Comparison of ENCODE assay signal across 29 mouse cellular contexts in genomic region chr1:187294522-187294921, GRCm38 (mm10).
A peak's percentile ranks its signal among the peaks of the same experiment; 100 is the strongest.
DNase-seq lines count a peak whose midpoint lies in the region; ATAC-seq and TF ChIP-seq lines count a peak whose summit lies in the region.
"Had no signal": no experiment of that assay in that cellular context is flagged by ENCODE, and none has a peak within 500 bp of the region (broad histone marks: within the 10 kb centered on the region; RNA-seq: fewer than 3 reads in every experiment).

No protein-coding gene starts in this region.

- DNase-seq in lung, postnatal 0 days (ENCODE audit: low spot score) = peak; percentile 46
- DNase-seq in lung, adult 2 months = no peak
- DNase-seq in stomach, postnatal 0 days (ENCODE audit: low spot score) = peak; percentile 27
- no peak for DNase-seq in kidney, adult 11 months
- no peak for DNase-seq in cerebellum, postnatal 14 days
- DNase-seq: adrenal gland, adult 8-10 months; adrenal gland, postnatal 25 days; B cell, adult 2 months; cerebellum, adult 11-12 months; cerebellum, adult 8-10 months; cerebellum, postnatal 10 days; forebrain, postnatal 0 days; gastrocnemius, adult 2 months; gastrocnemius, postnatal 14 days; heart, adult 18-20 months; heart, postnatal 10 days; heart, postnatal 4 days had no signal

- no peak overlapping the region for H3K9ac ChIP-seq in lung, postnatal 0 days (replicated peaks; ENCODE audit: low read depth)
- H3K9ac ChIP-seq in stomach, postnatal 0 days (ENCODE audit: low read length) = no peak overlapping the region
- H3K9ac ChIP-seq: embryonic facial prominence, embryonic 12.5 days; embryonic facial prominence, embryonic 15.5 days; forebrain, embryonic 13.5 days; forebrain, postnatal 0 days; heart, embryonic 12.5 days; heart, embryonic 15.5 days; hindbrain, embryonic 14.5 days had no signal

- no peaks in the 10 kb centered on the region for H3K79me2 ChIP-seq in C2C12 (ENCODE audit: control insufficient read depth, insufficient read depth)

- TF ChIP-seq POLR2A in lung, adult 2 months (IDR thresholded peaks at IDR 0.05; ENCODE audit: borderline replicate concordance, extremely low read depth, low read depth, low read length) = no peak
- no peak for TF ChIP-seq POLR2A in embryonic fibroblast, embryonic 13.5 days (IDR thresholded peaks at IDR 0.05; ENCODE audit: low read depth, low read length)

- peak; percentile 55 for ATAC-seq in lung, postnatal 0 days
- peak; percentile 69; the same call in 1 of the 2 replicates for ATAC-seq in stomach, postnatal 0 days (ENCODE audit: low FRiP score, low TSS enrichment)
- ATAC-seq: activated CD4-positive, CD25-positive, alpha-beta regulatory T cell, adult 4 months; CD4-positive, CD25-positive, alpha-beta regulatory T cell, adult 4 months; forebrain, embryonic 13.5 days; forebrain, postnatal 0 days had no signal

- no peaks in the 10 kb centered on the region for H3K9me3 ChIP-seq in lung, postnatal 0 days (ENCODE audit: low read length)
- H3K9me3 ChIP-seq in stomach, postnatal 0 days (ENCODE audit: control insufficient read depth, low read length) = no peaks in the 10 kb centered on the region
- H3K9me3 ChIP-seq: embryonic facial prominence, embryonic 12.5 days; embryonic facial prominence, embryonic 15.5 days; forebrain, embryonic 10.5 days; forebrain, embryonic 13.5 days; heart, embryonic 12.5 days; heart, embryonic 15.5 days had no signal

- no peak overlapping the region for H3ac ChIP-seq in C2C12 (ENCODE audit: control insufficient read depth, insufficient read length, low read depth)

- peaks cover 7% of the 10 kb centered on the region; the same call in 1 of the 2 replicates for H3K4me1 ChIP-seq in lung, postnatal 0 days (ENCODE audit: insufficient read depth, low read depth, low read length)
- no peaks in the 10 kb centered on the region for H3K4me1 ChIP-seq in lung, adult 2 months (ENCODE audit: control insufficient read depth, insufficient read depth, low read length)
- H3K4me1 ChIP-seq in embryonic fibroblast, embryonic 13.5 days (ENCODE audit: control insufficient read depth, insufficient read depth, low read length) = peaks cover 13% of the 10 kb centered on the region; the same call in 1 of the 2 replicates
- 0 out of 2 replicates have a peak, but pooled peaks cover 3% of the 10 kb centered on the region for H3K4me1 ChIP-seq in stomach, postnatal 0 days (replicated peaks; ENCODE audit: control insufficient read depth, insufficient read depth)
- H3K4me1 ChIP-seq: embryonic facial prominence, embryonic 12.5 days; embryonic facial prominence, embryonic 15.5 days; forebrain, embryonic 10.5 days; heart, embryonic 15.5 days had no signal

- H3K4me2 ChIP-seq in lung, postnatal 0 days (replicated peaks; ENCODE audit: low read depth, low read length) = no peak overlapping the region
- H3K4me2 ChIP-seq in stomach, postnatal 0 days (replicated peaks; ENCODE audit: low read depth) = no peak overlapping the region
- H3K4me2 ChIP-seq: embryonic facial prominence, embryonic 12.5 days; embryonic facial prominence, embryonic 15.5 days; forebrain, embryonic 13.5 days; heart, embryonic 12.5 days; heart, embryonic 15.5 days; hindbrain, embryonic 14.5 days had no signal

- H3K79me3 ChIP-seq in C2C12 (ENCODE audit: low read depth) = no peaks in the 10 kb centered on the region

- H3K27ac ChIP-seq in lung, postnatal 0 days (ENCODE audit: low read length) = no peak overlapping the region
- peak overlapping the region; percentile 37 for H3K27ac ChIP-seq in embryonic fibroblast, embryonic 13.5 days (ENCODE audit: insufficient read depth, low read length)
- no peak overlapping the region for H3K27ac ChIP-seq in stomach, postnatal 0 days (replicated peaks)
- H3K27ac ChIP-seq: embryonic facial prominence, embryonic 12.5 days; embryonic facial prominence, embryonic 15.5 days; forebrain, embryonic 10.5 days; forebrain, embryonic 13.5 days; gastrocnemius, adult 2 months; heart, embryonic 15.5 days; hindbrain, embryonic 14.5 days had no signal

- no peaks in the 10 kb centered on the region for H3K27me3 ChIP-seq in lung, postnatal 0 days (replicated peaks; ENCODE audit: insufficient read depth, low read length)
- H3K27me3 ChIP-seq in C2C12 (ENCODE audit: control insufficient read depth, insufficient read depth, insufficient read length) = no peaks in the 10 kb centered on the region
- H3K27me3 ChIP-seq in stomach, postnatal 0 days (ENCODE audit: control insufficient read depth, insufficient read depth, low read length) = no peaks in the 10 kb centered on the region
- H3K27me3 ChIP-seq: embryonic facial prominence, embryonic 12.5 days; embryonic facial prominence, embryonic 15.5 days; forebrain, embryonic 13.5 days; heart, embryonic 12.5 days; heart, embryonic 15.5 days had no signal

- 66% methylated on average over 5 of the region's 5 CpGs for WGBS in lung, postnatal 0 days
- 62% methylated on average over 5 of the region's 5 CpGs for WGBS in lung, adult 2 months
- WGBS in stomach, postnatal 0 days = 34% methylated on average over 5 of the region's 5 CpGs

- TF ChIP-seq EP300 in lung, postnatal 0 days (IDR thresholded peaks at IDR 0.05) = no peak
- no peak for TF ChIP-seq EP300 in stomach, postnatal 0 days (optimal IDR thresholded peaks at IDR 0.05)

- H3K36me3 ChIP-seq in lung, postnatal 0 days (ENCODE audit: insufficient read depth, low read length) = no peaks in the 10 kb centered on the region
- no peaks in the 10 kb centered on the region for H3K36me3 ChIP-seq in C2C12 (ENCODE audit: control insufficient read depth, insufficient read depth)
- H3K36me3 ChIP-seq in stomach, postnatal 0 days (ENCODE audit: control insufficient read depth, insufficient read depth, low read length) = no peaks in the 10 kb centered on the region
- H3K36me3 ChIP-seq: embryonic facial prominence, embryonic 12.5 days; embryonic facial prominence, embryonic 15.5 days; forebrain, embryonic 10.5 days; heart, embryonic 12.5 days; heart, embryonic 15.5 days had no signal

- no peak overlapping the region for H3K4me3 ChIP-seq in lung, postnatal 0 days (ENCODE audit: low read depth, low read length)
- H3K4me3 ChIP-seq in lung, adult 2 months (replicated peaks; ENCODE audit: extremely low read depth, low read depth, low read length) = no peak overlapping the region
- H3K4me3 ChIP-seq in C2C12 (ENCODE audit: insufficient read depth, poor library complexity, severe bottlenecking) = no peak overlapping the region
- H3K4me3 ChIP-seq in embryonic fibroblast, embryonic 13.5 days (ENCODE audit: insufficient read depth, low read length) = no peak overlapping the region
- no peak overlapping the region for H3K4me3 ChIP-seq in stomach, postnatal 0 days (ENCODE audit: low read depth, low read length)
- H3K4me3 ChIP-seq: embryonic facial prominence, embryonic 12.5 days; embryonic facial prominence, embryonic 15.5 days; erythroblast, embryonic 14.5 days; forebrain, embryonic 10.5 days; forebrain, embryonic 13.5 days; gastrocnemius, adult 2 months; heart, embryonic 12.5 days; heart, embryonic 15.5 days had no signal

- TF ChIP-seq CTCF in lung, postnatal 0 days (IDR thresholded peaks at IDR 0.05) = no peak
- no peak for TF ChIP-seq CTCF in lung, adult 2 months (IDR thresholded peaks at IDR 0.05; ENCODE audit: insufficient read depth, low read length)
- no peak for TF ChIP-seq CTCF in C2C12 (IDR thresholded peaks at IDR 0.05; ENCODE audit: control insufficient read depth, insufficient read depth, insufficient read length)
- no peak for TF ChIP-seq CTCF in embryonic fibroblast, embryonic 13.5 days (IDR thresholded peaks at IDR 0.05; ENCODE audit: borderline replicate concordance, insufficient read depth, low read length)
- no peak for TF ChIP-seq CTCF in stomach, postnatal 0 days (IDR thresholded peaks at IDR 0.05; ENCODE audit: low read depth)

TF ChIP-seq in C2C12, 6 proteins besides CTCF, POLR2A, EP300 and RAD21:
- no peak for TF ChIP-seq CEBPB (IDR thresholded peaks at IDR 0.05; ENCODE audit: low read depth)
- peak; percentile 13 for TF ChIP-seq MYOD1 (IDR thresholded peaks at IDR 0.05; ENCODE audit: control insufficient read depth, insufficient read length, low read depth)
- peak; percentile 19 for TF ChIP-seq FOSL1 (IDR thresholded peaks at IDR 0.05; ENCODE audit: insufficient read depth, low read length, poor library complexity, severe bottlenecking)
- TF ChIP-seq MYOG (IDR thresholded peaks at IDR 0.05; ENCODE audit: control insufficient read depth, extremely low read depth, insufficient read length) = no peak

Comparison
In these comparisons a context has a peak if more than half of its experiments do, and no peak if none do; other contexts are left out.
1. DNase-seq: peak in lung, postnatal 0 days (single experiment) and stomach, postnatal 0 days (single experiment); none in lung, adult 2 months (single experiment), kidney, adult 11 months (single experiment) and cerebellum, postnatal 14 days (0 of 2).